Mouse (Mus musculus) cerebellum, postnatal 14 days (tissue): ENCODE results near the gene Gyg.

Experiments used
- DNase-seq, 2 experiments: peaks; one replicate each; pipeline ENCODE4 v3.0.0; 2021; ENCODE audit warnings: mixed read lengths in 2 of 2

The Gyg gene

DNA sequence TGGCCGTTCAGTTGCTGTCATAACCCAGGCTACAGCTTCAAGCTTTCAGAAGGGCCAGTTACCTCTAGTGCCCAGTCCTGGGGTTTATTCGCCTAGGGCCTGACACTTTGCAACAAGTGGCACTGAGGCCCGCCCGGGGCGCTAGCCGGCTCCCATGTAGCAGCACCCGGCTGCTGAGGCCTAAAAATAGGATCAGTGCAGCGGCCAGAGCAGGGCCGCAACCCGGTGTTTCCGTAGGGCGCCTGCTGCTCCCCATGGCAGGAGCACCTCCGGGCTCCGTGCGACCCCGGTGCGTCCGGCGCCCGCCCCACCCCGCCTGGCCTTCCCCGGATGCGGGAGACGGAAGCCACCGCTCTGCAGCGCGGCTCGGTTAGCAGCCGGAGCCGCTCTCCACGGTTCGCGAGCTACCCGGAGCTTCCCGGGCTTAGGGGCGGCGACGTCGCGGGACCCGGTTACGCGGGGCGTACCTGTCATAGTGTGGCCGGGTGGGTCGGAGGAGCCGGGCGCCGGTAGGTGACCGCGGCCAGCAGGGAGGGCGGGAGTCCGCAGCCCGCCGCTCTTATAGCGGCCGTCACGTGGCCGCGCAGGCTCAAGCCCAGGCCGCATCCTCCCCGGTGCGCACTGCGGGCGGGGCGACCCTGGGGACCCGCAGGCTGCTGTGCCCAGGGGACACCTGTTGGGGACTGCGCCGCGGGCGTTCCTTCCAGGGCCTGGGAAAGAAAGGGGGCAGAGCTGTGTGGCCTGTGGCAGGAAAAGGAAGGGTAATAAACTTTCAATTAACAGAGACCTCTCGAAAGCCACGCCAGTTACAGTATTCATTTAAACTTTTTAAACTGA lies at the start of gene Gyg:
Gene Gyg, minus strand, starts transcription at position 787 of the 837 bp plus-strand sequence.
- DNase-seq: peak; percentile 32 to 49

DNA sequence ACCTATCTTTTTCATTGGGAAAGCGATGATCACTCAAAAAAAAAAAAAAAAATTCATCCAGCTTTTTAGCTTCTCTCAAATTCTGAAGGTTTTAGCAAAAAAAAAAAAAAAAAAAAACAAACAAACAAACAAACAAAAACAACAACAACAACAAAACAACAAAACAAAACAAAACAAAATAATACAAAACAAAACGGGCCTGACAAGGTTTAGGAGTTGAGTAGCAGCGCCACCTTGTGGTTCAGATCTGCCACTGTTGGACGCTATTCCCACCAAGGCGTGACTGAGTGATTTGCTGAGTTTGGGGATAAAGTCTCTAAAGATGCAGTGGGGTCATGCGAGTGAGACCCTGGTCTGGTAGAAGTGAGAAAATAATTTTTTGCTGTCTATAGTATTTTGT lies 43.8 kb upstream of the Gyg start:
- peak; percentile 70 to 75 for DNase-seq

- no peak for DNase-seq
Measured at GRCm38 (mm10) chr3:20197878-20198277, 42.8 kb upstream of the Gyg start.

DNA sequence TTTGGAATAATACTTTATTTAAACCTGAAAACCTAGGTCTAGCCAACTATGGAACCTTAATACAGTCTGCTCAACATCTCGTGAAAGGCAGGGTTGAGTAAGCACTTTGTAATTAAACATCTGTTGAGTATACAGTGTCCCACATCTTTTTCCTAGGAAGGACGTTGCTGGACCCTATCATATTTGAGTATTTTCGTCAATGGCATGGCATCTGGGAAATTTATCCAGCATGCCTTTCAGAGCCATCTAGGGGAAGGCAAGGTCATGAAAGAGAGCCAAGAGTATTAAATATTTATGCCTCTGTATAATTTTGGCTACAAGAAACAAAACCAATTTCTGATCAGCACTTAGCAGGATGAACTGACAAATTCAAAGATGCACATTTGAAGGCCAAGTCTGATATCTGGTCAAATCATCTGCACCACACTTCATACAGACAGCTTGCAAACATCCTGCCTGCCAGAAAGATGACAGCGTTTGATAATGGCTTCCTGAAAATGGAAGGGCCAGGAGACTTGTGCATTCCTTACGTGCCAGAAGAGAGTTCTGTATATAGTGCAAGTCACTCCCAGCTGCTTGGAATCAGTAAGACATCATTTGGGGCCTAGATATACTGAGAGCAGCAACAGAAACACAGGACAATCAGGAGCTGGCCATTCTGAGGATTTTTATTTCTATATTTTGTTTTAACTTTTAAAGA lies 34.0 kb upstream of the Gyg start:
- DNase-seq: no peak

- no peak for DNase-seq
Measured at GRCm38 (mm10) chr3:20172394-20172793, 17.3 kb upstream of the Gyg start.

GRCm38 (mm10) chr3:20167487-20167886 lies 12.4 kb upstream of the Gyg start:
- DNase-seq: no peak

- no peak for DNase-seq
Measured at GRCm38 (mm10) chr3:20155476-20155875, 359 bp upstream of the Gyg start.

DNA sequence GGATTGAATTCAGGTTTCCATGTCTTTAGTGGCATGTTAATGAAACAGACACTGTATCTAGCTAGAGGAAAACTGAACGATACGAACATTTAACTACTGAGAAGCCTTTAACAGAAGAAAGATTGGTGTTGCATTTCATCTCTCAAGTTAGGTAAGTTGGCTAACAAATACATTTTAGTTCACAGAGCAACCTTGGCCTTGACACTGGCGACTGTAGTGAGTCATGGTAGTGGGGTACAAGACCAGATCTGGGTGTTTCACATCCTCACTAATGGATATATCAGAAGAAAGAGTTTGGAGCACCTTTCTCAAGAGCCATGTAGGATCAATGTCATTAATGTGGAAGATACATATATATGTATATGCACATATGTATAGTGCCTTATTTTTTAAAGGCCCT lies 3.5 kb downstream of the Gyg start:
- DNase-seq: no peak

DNA sequence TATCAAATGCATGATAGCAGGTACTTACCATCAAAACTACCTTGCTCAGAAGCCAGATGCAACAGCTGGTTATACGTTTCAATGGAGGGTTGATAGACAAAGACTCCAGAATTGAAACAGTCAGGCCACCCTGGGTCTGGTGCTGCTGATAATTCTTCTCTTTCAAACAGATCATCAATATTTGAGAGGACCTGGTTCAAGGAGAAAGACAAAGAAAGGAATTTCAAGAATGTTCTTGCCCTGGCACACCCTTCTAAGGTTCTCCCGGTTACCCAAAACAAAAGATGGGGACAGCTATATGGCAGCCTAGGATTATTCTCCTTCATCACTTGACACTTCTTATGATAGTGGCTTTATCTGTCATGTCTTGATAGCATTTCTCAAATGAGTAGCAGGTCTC lies 4.6 kb downstream of the Gyg start:
- DNase-seq: no peak

GRCm38 (mm10) chr3:20147647-20148046 lies 7.5 kb downstream of the Gyg start:
- no peak for DNase-seq

GRCm38 (mm10) chr3:20146884-20147395 lies 8.2 kb downstream of the Gyg start:
- no peak for DNase-seq

- DNase-seq: no peak
Measured at GRCm38 (mm10) chr3:20145696-20146113, 9.4 kb downstream of the Gyg start.

DNA sequence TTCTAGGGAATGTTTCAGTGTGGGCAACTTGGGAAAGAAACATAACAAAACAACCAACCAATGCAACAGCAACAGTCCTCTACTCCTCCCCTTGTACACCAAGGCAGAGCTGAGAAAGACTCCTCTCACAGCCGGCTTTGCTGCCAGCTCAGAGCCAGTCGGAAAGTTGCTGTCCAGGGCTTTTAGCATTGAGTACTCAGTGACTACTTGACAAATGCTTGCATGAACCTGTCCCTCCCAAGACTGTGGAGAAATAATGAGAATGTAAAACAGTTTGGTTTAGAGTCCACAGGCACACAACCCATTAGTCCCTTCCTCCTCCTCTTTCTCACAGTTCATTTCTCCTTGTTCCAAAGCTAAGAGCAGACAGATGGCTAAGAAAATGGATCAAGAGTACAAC lies 10.7 kb downstream of the Gyg start:
- no peak for DNase-seq

- DNase-seq: no peak
Measured at GRCm38 (mm10) chr3:20143726-20144125, 11.4 kb downstream of the Gyg start.

GRCm38 (mm10) chr3:20142576-20142975 lies 12.5 kb downstream of the Gyg start:
- no peak for DNase-seq

GRCm38 (mm10) chr3:20142101-20142500 lies 13.0 kb downstream of the Gyg start:
- DNase-seq: no peak

DNA sequence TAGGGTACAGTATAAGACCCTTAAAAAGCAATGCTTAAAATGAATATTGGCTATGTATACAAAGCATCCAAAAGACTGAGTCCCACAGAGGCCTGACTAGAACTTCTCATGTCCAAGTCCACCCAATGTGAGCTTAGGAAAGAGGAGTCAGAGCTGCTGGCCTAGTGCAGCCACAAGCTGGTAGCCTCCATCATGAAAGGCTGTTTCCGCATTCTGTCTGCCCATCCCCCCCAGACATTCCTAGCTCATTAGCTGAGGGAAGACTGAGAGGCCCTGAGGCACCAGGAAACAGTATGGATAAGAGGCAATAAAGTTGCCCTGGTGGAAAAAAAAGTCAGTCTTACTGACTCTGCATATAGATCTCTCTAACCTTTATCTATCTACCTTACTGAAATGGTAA lies 13.4 kb downstream of the Gyg start:
- no peak for DNase-seq

- no peak for DNase-seq
Measured at GRCm38 (mm10) chr3:20141240-20141639, 13.9 kb downstream of the Gyg start.

- no peak for DNase-seq
Measured at GRCm38 (mm10) chr3:20136868-20137581, 18.1 kb downstream of the Gyg start.

GRCm38 (mm10) chr3:20134545-20134944 lies 20.6 kb downstream of the Gyg start:
- no peak for DNase-seq

DNA sequence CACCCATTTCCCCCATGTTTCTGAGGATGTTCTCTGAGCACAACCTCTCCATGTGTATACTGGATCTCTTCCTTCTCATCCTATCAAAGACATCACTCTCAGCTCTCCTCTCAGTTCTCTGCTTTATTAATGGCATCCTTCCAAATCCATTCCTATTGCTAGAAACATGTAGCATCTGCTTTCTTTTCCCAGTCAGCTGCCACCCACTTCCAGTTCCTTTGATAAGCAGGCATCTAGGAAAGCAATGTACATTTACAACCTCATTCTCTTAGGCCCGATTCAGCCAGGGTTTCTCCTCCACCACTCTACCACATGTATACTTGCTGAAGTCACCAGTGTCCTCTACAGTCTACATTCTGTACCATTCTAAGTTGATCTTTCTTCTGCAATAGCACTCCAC lies 21.4 kb downstream of the Gyg start:
- no peak for DNase-seq

GRCm38 (mm10) chr3:20132731-20133130 lies 22.4 kb downstream of the Gyg start:
- DNase-seq: no peak

DNA sequence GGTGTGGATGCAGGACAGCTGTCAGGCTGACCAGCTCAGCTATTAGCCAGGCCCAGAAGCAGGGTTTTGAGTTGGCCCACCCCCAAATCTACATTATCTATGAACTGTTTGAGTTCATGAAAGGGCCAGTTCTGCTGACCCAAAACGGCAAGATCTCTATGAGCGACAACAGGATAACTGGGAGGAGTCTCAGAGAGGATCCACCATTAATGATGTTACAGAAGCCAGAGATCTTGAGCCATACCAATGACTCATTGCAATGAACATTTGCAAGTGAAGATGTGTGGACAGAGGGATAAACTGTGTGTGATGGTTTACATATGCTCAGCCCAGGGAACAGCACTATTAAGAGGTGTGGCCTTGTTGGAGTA lies 23.8 kb downstream of the Gyg start:
- no peak for DNase-seq
